Mouse (Mus musculus) spleen, postnatal 10 days (tissue): ENCODE results near the gene Dse.

Source experiments
- DNase-seq, 2 experiments: peaks; one replicate each; pipeline ENCODE4 v3.0.0; 2021 to 2022; ENCODE audit warnings: low spot score in 2 of 2

Dse gene

GRCm38 (mm10) chr10:34131356-34131755, 76.2 kb downstream of the Dse start:
- no peak for DNase-seq

GRCm38 (mm10) chr10:34128391-34128790, 79.1 kb downstream of the Dse start:
- no peak for DNase-seq

- peak; percentile 29 to 56 for DNase-seq
Observed at GRCm38 (mm10) chr10:34127392-34128378, 79.8 kb downstream of the Dse start, which contains the start of gene Calhm6. Calhm6 (minus strand) TSS chr10:34127984.

GRCm38 (mm10) chr10:34118421-34118820, 89.1 kb downstream of the Dse start:
- no peak for DNase-seq

GRCm38 (mm10) chr10:34117770-34118169, 89.7 kb downstream of the Dse start:
- no peak for DNase-seq

GRCm38 (mm10) chr10:34117131-34117530, 90.4 kb downstream of the Dse start:
- DNase-seq = no peak

GRCm38 (mm10) chr10:34111964-34112738, 95.4 kb downstream of the Dse start:
- DNase-seq = no peak

- DNase-seq = no peak
Observed at GRCm38 (mm10) chr10:34110863-34111465, 96.6 kb downstream of the Dse start.
